Mouse (Mus musculus) neural tube, embryonic 14.5 days (tissue): ENCODE data around the gene Nipa1. TPM values are rescaled to one million over a fixed set of nuclear protein-coding genes. Genes with fewer than 3 reads are reported as not detected.

Experiments used
- ATAC-seq: fragments of 200-750 bp; cut with Nextera tagmentation; 2 replicates; pipeline ENCODE4 v1.8.0; 2017; ENCODE audit warnings: low read depth, mild to moderate bottlenecking, moderate TSS enrichment, moderate library complexity
- H3K27ac ChIP-seq: fragments of 300-500 bp; sonication (generic); 2 replicates; pipeline ENCODE4 v1.5.1; 2014; ENCODE audit warnings: low read depth, mild to moderate bottlenecking, control low read depth, low read length, moderate library complexity, mixed read lengths
- H3K27me3 ChIP-seq: fragments of 300-500 bp; sonication (generic); 2 replicates; pipeline ENCODE4 v1.6.1; 2014; ENCODE audit warnings: low read length; ENCODE audit not compliant: control insufficient read depth, insufficient read depth
- H3K36me3 ChIP-seq: fragments of 300-500 bp; sonication (generic); 2 replicates; pipeline ENCODE4 v1.6.1; 2014; ENCODE audit warnings: low read length, mixed read lengths; ENCODE audit not compliant: control insufficient read depth, insufficient read depth
- H3K4me1 ChIP-seq: fragments of 300-500 bp; sonication (generic); 2 replicates; pipeline ENCODE4 v1.6.1; 2014; ENCODE audit warnings: low read length; ENCODE audit not compliant: control insufficient read depth, insufficient read depth
- H3K4me2 ChIP-seq: fragments of 300-500 bp; sonication (generic); 2 replicates; pipeline ENCODE4 v1.6.1; 2014; ENCODE audit warnings: mild to moderate bottlenecking, low read depth, low read length, control low read depth
- H3K4me3 ChIP-seq: fragments of 300-500 bp; sonication (generic); 2 replicates; pipeline ENCODE4 v1.5.1; 2014; ENCODE audit warnings: low read depth, low read length, control low read depth, mixed read lengths
- H3K9ac ChIP-seq: fragments of 300-500 bp; sonication (generic); replicated peaks from 2 replicates; pipeline ENCODE4 v1.6.1; 2014; ENCODE audit warnings: low read depth, mild to moderate bottlenecking, control low read depth, low read length, mixed read lengths
- H3K9me3 ChIP-seq: fragments of 300-500 bp; sonication (generic); 2 replicates; pipeline ENCODE4 v1.6.1; 2016; ENCODE audit warnings: low read length; ENCODE audit not compliant: control insufficient read depth
- WGBS: fragments of 180-500 bp; shearing (Covaris S2); extraction: QIAGEN DNeasy Blood & Tissue Kit; methylation state at CpG from one replicate; pipeline ENCODE4 v1.1.7; 2014; 5-methylcytosine and 5-hydroxymethylcytosine counted together
- polyA plus RNA-seq: library from polyadenylated mRNA; unstranded; fragments of >200 nt; fragmentation: Nextera tagmentation; extraction: Ambion mirVana; gene quantifications from 2 replicates; pipeline ENCODE4 v1.2.1, GENCODE M21; 2014

Gene Nipa1
- polyA plus RNA-seq, 1 experiment from 2014 or later: 23.9 TPM

- Histone ChIP-seq H3K9me3 (no peaks in the 10 kb centered on the region), H3K4me2 (no peak overlapping the region), H3K4me1 (no peaks in the 10 kb centered on the region), H3K4me3 (no peak overlapping the region), H3K9ac (no peak overlapping the region), H3K36me3 (peaks cover 4% of the 10 kb centered on the region; the same call in 1 of the 2 replicates), H3K27ac (no peak overlapping the region), H3K27me3 (no peaks in the 10 kb centered on the region)
- 99% methylated on average over 2 of the region's 2 CpGs for WGBS
- no peak for ATAC-seq
Observed at GRCm38 (mm10) chr7:55935025-55935424, 84.7 kb downstream of the Nipa1 start.

- Histone ChIP-seq H3K9me3 (no peaks in the 10 kb centered on the region), H3K4me1 (no peaks in the 10 kb centered on the region), H3K36me3 (peaks cover 32% of the 10 kb centered on the region), H3K4me3 (no peak overlapping the region), H3K9ac (no peak overlapping the region), H3K27ac (no peak overlapping the region), H3K27me3 (no peaks in the 10 kb centered on the region), H3K4me2 (no peak overlapping the region)
- ATAC-seq: no peak
- 86% methylated on average over 2 of the region's 2 CpGs for WGBS
Observed at GRCm38 (mm10) chr7:55928649-55929048, 91.1 kb downstream of the Nipa1 start.

Other genes with a start within 250 kb of the Nipa1 start
- 38.1 and 45.1 TPM in 2 replicates for gene Tubgcp5, start 225.8 kb downstream of the Nipa1 start, polyA plus RNA-seq
- gene Cyfip1, start 178.2 kb downstream of the Nipa1 start, polyA plus RNA-seq: 39.2 and 50.1 TPM in 2 replicates
- gene Nipa2, start 57.5 kb downstream of the Nipa1 start, polyA plus RNA-seq: 38.5 and 47.9 TPM in 2 replicates
- gene Herc2, start 30.2 kb upstream of the Nipa1 start, polyA plus RNA-seq: 57.2 and 66.4 TPM in 2 replicates
- gene Oca2, start 219.8 kb upstream of the Nipa1 start, polyA plus RNA-seq: 0.37 and 0.39 TPM in 2 replicates